Mouse (Mus musculus): ENCODE results near the gene D17H6S53E.

GRCm38 (mm10) chr17:35092403-35093198 lies 33.6 kb upstream of the D17H6S53E start:
- TF ChIP-seq POLR2A (IDR thresholded peaks at IDR 0.05; ENCODE audit: borderline replicate concordance, extremely low read depth, insufficient read depth, insufficient read length, poor library complexity, severe bottlenecking), result no peak
- TF ChIP-seq CTCF (IDR thresholded peaks at IDR 0.05; ENCODE audit: borderline replicate concordance, extremely low read depth, insufficient read depth, insufficient read length), result no peak
